Mouse (Mus musculus): Measurements from ENCODE around the gene Dbn1.

Dbn1 gene

DNA sequence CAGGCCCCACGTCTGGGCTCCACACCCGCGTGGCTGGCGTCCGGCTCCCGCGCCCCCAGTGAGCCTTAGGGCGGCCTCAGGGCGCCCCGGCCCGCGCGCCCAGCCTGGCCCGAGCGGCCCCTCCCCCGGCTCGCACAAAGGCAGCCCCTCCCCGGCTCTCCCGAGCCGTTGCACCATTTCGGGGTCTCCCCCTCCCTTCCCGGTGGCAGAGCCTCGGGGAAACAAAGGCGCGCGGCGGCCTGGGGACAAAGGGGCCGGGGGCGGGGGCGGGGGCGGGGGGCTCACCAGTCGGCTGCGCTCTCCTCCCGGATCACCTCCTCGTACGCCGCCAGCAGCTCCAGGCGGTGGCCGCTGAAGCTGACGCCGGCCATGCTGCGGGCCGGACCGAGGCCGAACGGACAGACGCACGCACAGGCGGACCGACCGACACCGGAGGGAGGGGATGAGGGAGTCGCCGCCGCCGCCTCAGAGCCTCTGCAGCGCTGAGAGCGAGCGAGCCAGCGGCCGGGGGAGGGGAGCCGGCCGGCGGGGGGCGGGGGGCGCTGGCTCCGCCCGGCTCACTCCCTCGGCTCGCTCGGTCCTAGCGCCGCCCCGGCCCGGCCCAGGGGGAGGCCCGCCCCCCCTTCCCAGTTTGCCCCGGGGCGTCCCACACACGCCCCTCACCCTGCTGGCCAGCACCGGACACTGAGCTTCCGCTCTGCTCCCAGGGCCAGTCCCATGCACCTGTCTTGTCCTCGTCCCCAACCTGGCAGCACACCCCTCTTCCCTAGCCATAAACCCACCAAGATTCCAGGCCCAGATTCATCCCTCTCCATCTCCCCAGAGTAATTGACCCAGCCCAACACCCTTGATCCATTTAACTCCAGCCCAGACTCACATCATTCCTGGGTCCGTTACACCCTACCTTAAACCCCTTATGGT lies at the start of gene Dbn1:
Gene Dbn1, minus strand, starts transcription at position 534 of the 921 bp plus-strand sequence.
- no peak for DNase-seq

GRCm38 (mm10) chr13:55536194-55537175 lies 48.6 kb upstream of the Dbn1 start, which contains the start of gene Ddx41:
TSS of gene Ddx41 (minus strand) at chr13:55536658.
- peak; percentile 100 for DNase-seq

GRCm38 (mm10) chr13:55535796-55536193 lies 47.9 kb upstream of the Dbn1 start:
- peak; percentile 43 for DNase-seq

DNA sequence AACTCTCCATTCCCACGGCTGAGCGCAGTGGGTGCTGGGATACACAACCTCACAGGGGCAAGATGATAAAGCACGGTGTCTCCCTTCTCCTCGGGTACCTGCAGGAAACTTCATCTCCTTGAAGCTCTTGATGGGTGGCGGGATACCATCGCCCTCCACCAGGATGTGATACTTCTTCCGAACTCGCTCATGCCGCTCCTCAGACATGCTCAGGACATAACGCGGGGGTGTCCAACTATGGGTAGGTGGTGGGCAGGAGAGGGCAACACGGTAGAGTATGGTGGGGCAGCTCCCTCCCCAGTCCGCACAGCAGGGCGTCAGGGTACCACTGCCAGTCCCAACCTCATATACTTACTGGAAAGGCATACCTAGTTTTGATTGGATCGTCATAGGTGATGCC lies 47.3 kb upstream of the Dbn1 start:
- no peak for DNase-seq

GRCm38 (mm10) chr13:55529198-55529915 lies 41.4 kb upstream of the Dbn1 start, which contains the start of gene Dok3:
TSS of gene Dok3 (minus strand) at chr13:55529296.
- DNase-seq, result no peak

DNA sequence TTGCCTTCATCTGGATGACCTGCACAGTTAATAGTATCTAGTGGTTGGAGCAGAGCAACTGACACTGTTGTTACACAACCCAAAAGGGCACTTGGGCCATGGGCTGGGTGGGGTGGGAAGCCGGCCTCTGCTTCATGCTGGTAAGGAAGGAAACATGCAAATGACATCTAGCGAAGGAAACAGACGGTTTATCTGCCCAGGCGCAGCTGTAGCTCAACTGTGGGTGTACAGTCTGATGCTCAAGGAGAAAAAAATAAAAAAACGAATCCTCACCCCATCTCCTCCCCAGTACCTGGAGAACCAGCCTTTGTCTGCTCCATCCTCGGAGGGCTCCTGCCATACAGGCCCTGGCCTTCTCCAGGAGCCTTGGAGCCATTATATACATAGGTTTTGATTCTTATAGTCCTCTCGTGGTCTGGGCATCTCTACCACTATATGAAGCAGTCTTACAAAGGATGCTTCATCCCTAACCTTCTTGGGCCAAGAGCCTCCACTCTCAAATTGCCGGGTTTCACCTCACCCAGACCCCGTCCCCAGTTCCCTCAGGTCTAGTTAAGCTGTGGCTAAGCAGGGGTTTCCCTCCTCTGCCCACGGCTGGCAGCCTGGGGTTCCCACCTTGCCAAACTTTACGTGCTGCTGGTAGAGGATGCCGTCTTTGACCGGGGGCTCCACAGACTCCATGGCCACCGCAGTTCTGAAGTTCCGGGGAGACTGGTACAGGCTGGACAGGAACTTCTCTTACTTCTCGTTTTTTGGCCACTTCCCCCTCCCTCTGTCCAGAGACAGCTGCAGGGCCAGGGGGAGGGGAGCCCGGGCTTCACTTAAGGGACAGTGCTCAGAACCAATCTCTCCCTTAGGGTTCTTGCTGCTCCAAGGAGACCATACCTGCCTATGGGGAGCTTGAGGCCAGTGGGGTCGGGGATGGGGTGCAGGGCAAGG lies 40.2 kb upstream of the Dbn1 start:
- DNase-seq, result no peak

GRCm38 (mm10) chr13:55527212-55527611 lies 39.3 kb upstream of the Dbn1 start:
- no peak for DNase-seq

DNA sequence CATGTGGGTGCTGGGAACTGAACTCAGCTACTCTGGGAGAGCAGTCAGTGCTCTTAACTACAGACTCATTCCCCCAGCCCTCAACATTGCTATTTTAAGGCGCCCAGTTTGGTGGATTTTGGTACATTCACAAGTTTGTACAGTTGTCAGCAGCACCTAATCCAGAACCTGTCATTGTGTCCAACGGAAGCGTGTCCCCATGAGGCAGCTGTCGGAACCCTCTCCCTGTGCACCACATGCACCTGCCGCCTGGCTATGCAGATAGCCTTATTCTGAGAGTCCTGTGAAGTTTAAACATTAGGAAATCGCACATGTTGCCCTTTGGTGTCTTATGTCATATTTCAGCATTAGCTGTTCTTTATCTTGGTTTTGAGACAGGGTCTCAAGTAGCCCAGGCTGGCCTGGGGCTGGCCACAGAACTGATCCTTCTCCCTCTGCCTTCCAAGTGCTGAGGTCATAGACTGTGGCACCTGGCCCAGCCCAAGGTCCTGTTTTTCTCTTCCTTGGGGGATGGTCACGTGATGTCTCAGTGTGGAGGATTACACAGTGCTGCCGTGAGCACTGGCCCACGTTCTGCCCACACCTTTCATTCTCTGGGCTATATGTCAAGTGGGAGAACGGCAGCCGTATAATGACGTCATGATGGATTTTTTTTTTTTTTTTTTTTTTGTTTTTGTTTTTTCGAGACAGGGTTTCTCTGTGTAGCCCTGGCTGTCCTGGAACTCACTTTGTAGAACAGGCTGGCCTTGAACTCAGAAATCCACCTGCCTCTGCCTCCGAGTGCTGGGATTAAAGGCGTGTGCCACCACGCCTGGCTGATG lies 38.0 kb upstream of the Dbn1 start:
- no peak for DNase-seq

DNA sequence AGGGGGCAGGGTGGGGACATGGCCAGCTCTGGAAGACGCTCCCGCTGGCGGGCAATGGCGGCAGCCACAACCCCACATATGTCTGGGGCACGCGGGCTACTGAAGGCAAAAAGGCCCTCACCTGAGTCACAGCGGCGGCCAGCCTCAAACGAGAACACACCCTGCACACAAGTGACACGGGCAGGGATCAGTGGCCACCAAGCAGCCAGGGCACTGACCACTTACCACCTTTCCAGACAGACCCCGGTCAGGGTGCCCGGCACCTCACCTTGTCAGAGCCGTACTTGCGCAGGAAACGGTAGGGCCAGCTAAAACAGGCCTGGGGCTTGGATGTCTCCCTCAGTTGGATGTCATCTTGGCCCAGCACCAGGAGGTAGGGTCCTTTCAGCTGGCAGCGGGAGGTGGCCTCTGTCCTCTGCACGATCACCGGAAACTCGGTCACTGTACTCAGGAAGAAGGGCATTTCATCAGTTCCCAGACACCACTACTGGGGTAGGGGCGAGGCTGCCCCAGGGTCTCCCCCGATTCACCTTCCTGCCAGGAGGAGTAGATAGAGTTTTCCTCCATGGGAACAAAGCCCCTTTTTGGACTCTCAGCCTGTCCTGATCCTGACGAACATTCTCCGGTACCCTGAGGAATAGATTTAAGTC lies 36.2 kb upstream of the Dbn1 start:
- no peak for DNase-seq

- no peak for DNase-seq
Observed at GRCm38 (mm10) chr13:55523278-55523677, 35.4 kb upstream of the Dbn1 start.

DNA sequence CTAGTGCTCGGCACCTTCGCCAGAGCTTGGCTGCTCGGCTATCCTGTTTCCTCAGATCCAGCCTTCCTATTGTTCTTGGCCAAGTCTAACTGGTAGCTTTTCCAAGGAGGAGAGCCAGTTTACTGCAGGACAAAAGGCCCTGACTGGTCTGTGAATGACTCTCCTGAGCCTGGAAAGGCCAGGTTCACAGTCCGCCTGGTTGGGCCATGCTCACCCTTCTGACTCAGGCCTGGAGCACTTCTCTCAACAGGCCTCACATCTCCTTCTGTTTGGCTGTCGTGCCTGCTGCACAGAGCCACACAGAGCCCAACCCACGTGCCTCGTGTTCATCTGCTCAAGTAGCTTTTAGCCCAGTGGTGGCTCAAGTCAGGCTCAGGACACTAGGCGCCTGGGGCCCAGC lies 34.8 kb upstream of the Dbn1 start:
- DNase-seq, result no peak

GRCm38 (mm10) chr13:55519606-55520005 lies 31.7 kb upstream of the Dbn1 start:
- DNase-seq, result no peak

GRCm38 (mm10) chr13:55516955-55517354 lies 29.0 kb upstream of the Dbn1 start:
- DNase-seq, result peak; percentile 82

DNA sequence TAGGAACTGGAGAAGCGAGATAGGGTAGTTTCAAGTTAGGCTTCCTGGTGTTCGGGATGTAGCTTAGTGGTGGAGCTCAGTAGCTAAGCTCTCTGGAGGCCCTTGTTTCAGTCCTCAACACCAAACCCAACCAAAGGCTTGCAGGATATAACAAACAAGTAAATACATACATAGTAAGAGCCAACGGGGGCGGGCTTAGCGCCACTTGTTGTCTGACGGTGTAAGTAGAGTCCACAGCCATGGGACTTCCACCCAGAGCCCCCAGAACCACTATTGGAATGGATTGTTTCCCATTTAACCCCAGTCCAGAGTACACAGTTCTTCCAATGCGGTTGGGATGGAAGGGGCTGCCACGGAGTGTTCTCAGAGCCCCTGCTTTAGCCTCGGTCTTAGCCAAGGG lies 25.9 kb upstream of the Dbn1 start:
- no peak for DNase-seq

GRCm38 (mm10) chr13:55513111-55513748 lies 25.3 kb upstream of the Dbn1 start, which contains the start of gene Pdlim7:
TSS of gene Pdlim7 (minus strand) at chr13:55513676.
- DNase-seq, result peak; percentile 88

DNA sequence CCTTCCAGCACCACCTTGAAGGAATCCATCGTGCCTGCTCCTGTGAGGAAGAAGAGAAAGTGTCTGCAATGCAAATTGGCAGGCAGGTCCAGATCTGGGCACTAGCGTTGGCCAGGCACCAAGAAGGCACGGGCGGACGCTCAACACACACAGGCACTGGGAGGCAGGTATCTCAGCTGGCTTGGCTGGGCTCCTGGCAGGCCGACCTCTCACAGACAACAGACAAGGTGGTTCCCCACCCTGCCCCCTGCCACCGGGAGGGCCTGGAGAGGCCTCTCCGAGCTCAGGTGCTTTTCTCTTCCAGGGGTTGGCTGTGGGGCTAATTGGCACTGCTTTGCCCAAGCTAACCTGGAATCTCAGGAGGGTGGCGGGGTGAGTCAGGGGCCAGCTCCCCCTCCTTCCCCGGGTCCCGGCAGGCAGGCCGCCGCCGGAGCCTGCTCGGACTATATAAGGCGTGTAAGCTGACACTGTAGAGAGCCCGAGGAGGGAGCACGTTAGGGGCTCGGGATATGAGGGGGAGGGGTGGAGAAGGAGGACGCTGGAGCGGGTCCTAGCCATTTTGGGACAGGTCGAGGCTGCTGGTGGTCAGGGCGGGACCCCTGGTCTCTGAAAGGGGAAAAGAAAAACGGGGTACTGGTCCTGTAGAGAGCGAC lies 24.6 kb upstream of the Dbn1 start:
- DNase-seq, result peak; percentile 60

DNA sequence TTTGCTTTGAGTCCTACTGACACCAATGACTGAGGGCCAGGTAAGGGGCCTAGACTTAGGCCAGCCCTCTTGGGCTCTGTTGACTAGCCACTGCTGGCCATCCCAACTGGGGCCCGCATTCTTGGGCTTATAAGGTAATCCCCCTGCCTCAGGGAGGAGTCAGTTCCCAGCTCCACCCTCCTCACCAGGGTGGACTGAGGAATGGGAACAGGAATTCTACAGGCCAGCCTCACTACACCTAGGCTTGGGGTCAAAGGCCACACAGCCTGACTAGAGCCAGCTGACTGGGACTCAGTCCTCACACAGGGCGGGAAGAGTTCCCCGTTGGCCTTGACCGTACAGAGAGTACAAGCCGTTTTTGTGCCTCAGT lies 23.6 kb upstream of the Dbn1 start:
- DNase-seq, result no peak

DNA sequence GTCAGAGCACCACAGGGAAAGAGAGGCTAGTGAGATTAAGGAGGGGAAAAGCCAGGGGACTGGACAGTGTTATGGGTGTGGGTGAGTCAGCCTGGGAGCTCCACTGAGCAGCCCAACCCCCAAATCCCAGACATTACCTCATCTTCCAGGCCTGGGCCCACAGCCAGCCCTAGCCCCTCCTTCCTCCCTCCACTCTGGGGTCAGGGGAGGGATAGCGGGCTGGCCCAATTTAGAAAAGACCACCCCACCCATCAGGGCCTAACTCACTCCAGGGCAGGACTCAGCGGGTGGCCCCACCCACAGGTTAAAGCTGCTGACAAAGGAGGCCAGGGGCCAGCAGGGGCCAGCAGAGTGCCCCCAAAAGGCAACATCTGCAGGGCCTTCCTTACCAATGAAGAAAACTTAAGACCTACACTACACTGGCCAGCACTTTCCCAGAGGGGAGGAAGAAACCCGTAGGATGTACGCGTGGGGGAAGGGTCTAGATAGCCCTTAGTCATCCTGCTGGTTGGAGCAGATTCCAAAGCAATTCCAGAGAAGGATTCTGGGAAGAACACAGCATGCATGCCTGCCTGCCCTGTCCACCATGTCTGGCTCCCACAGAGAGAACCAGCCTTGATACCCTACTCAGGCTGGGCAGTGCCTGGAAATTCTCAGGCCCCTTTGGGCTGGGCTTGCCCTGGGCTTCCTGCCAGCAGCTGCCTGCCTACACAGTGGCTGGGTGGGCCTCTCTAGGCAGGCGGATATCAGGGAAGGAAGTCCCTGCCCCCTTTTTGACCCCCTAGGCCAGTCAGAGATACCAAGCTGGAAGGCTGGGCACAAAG lies 23.0 kb upstream of the Dbn1 start:
- no peak for DNase-seq

Measured in cerebellum, adult 11 months (tissue).